Mouse (Mus musculus) lung, postnatal 0 days (tissue): ENCODE data around the gene A830018L16Rik.

Source experiments
- CTCF ChIP-seq: IDR thresholded peaks from 2 replicates; pipeline ENCODE4 v1.5.1; 2016; ENCODE audit warnings: antibody characterized with exemption, mild to moderate bottlenecking
- EP300 ChIP-seq: IDR thresholded peaks from 2 replicates; pipeline ENCODE4 v1.6.1; 2016; ENCODE audit warnings: antibody characterized with exemption, mild to moderate bottlenecking, control low read depth

GRCm38 (mm10) chr1:11570274-11570673 is 156.4 kb downstream of the A830018L16Rik start:
- no peak for TF ChIP-seq CTCF
- TF ChIP-seq EP300 = no peak
